Mouse (Mus musculus): ENCODE results near the gene Snrnp70.

Gene Snrnp70

DNA sequence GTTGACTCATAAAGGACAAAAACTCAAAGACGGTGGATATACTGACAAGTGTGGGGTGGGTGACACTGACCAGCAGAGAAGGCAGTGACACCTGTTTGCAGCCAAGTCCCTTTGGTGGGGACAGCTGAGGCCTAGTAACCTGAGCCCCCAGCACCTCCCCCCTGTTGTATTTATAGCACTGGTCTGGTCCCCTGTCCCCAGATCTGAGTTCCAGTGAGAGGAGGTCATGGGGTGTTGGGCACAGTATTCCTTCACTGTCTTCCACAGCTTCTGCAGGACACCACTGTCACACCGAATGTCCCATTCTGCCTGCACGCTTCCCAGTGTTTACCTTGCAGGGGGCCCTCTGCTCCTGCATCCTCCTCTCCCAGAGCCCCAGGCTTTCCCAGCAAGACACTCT, 60.9 kb downstream of the Snrnp70 start:
- DNase-seq = no peak

DNA sequence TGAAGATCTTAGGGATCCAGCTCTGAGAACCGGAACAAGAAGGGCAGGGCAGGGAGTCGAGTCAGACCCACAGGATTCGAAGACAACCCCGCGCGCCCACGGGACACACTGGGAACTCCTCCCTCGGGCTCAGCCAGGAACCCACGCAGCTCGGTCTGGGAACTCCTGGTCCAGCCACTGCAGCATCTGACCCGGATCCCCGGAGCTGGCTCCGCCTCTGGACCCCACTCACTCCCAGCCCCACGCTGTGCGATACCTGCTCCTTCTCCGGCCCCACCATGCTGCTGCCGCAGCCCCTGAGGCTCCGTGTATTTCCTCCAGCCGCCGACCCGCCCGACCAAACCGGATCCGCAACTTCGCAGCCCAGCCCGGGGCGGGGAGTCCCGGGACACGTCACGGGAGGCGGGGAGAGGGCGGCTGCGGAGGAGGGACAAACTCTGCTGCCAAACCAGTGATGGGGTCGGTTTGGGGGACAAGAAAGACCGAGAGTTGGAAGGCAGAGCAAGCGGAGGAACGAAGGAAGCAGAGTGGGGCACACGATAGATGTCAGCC, 62.0 kb downstream of the Snrnp70 start, which contains the start of gene Trpm4:
Gene Trpm4, minus strand, starts transcription at position 350 of the 552 bp plus-strand sequence.
- peak; percentile 93 for DNase-seq

DNA sequence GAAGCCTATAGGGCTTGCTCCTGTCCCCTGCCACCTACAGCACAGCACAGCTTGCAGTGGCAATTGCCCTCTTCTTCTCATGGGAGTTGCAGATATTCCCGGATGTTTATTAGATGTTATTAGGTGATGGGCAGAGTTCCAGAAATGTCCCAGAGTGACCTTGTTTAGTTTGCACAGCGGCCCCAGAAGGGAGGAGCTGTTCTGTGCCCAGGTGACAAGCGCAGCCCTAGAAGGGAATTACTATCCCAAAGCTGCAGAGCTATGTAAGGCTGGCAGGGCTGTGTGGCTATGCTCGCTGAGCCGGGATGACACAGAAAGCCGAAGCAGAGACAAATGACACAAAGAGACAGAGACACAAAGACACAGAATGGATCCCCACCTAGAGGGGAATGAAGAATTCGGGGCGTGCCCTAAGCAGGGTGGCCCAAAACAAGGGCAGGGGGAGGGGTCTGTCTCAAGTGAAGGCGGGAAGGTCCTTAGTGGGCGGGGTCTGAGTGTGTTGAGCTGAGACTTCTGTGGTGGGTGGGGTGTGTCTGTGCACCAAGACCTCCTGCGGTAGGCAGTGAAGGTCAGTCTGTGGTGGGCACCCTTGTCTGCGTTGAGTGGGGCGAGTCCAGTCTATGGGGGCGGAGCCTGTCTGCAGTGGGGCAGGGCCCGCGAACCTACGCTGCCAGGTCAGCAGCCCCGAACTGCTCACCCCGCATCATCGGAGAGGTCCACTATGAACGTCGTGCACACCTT, 62.7 kb downstream of the Snrnp70 start:
- peak; percentile 77 for DNase-seq

DNA sequence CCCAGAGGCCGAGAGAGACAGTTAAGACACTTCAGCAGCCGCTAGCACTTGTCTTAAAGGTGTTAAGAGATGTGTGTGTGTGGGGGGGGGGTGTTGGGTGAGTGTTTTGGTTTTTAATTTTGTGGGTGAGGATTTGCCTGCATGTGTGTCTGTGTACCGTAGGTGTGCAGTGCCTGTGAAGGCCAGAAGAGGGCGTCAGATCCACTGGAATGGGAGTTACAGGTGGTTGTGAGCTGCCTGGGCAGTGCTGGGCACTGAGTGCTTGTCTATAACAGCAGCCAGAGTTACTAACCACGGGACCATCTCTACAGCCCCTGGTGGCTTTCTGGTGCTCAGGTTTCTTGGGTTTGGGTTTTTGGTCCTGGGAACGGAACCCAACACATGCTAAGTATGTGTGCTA, 64.0 kb downstream of the Snrnp70 start:
- no peak for DNase-seq

DNA sequence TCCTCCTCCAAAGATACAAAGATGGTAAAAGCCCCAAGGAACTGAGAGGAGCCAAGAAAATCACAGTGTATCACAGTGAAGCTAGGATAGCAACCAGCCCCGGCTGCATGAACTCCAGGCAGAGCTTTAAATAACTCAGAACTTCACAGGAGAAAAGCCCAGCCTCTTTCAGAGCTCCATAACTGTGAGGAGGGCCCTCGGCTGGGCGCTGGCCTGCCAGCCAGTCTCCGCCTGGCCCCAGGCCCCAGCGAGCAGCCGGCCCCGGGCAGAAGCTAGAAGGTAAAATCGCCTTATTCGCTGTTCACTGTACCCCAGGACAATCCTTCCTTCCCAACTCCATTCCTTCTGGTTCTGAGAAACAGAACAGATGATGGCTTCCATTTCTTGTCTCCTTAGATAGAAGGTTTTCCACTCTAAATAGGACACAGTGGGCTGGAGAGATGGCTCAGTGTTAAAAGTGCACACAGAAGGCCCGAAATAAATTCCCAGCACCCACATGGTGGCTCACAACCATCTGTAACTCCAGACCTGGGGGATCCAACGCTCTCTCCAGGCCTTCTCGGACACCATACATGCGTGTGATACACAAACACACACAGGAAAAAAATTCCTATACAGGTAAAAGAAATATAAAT, 66.6 kb downstream of the Snrnp70 start:
- no peak for DNase-seq
